Mouse (Mus musculus) MEL (cell line): ENCODE data around the gene Gltp. TPM values are rescaled to one million over a fixed set of nuclear protein-coding genes. Genes with fewer than 3 reads are reported as not detected.

Experiments
- DNase-seq: peaks from one replicate; pipeline ENCODE4 v3.0.0; 2011; ENCODE audit warnings: low read depth, low spot score
- H3K27ac ChIP-seq: 2 replicates; pipeline ENCODE4 v1.5.1; 2012; ENCODE audit warnings: low read depth, mild to moderate bottlenecking, control low read depth, low read length, moderate library complexity; ENCODE audit not compliant: control insufficient read depth
- H3K27me3 ChIP-seq, 2 experiments: fragments of 150-350 bp in 1 of 2; sonication (generic) in 1 of 2; 2 replicates each; pipeline ENCODE4 v1.6.1; 2012; ENCODE audit warnings: low read length in 2 of 2, mild to moderate bottlenecking in 2 of 2, improper control_type of control experiment in 1 of 2, moderate library complexity in 1 of 2; ENCODE audit not compliant: insufficient read depth in 2 of 2, control insufficient read depth in 1 of 2
- H3K36me3 ChIP-seq, 2 experiments: 2 replicates each; pipeline ENCODE4 v1.6.1; 2012 to 2014; ENCODE audit warnings: low read length in 2 of 2, improper control_type of control experiment in 1 of 2, inconsistent platforms in 1 of 2, mild to moderate bottlenecking in 1 of 2; ENCODE audit not compliant: insufficient read depth in 2 of 2, control insufficient read depth in 1 of 2
- H3K4me1 ChIP-seq, 2 experiments: fragments of 150-350 bp in 1 of 2; sonication (generic) in 1 of 2; 2 replicates each; pipeline ENCODE4 v1.6.1; 2012; ENCODE audit warnings: low read length in 2 of 2, improper control_type of control experiment in 1 of 2, mild to moderate bottlenecking in 1 of 2; ENCODE audit not compliant: insufficient read depth in 2 of 2, control insufficient read depth in 1 of 2
- H3K4me3 ChIP-seq, 2 experiments: fragments of 150-350 bp in 1 of 2; sonication (generic) in 1 of 2; 2 replicates each; pipeline ENCODE4 v1.5.1; 2012; ENCODE audit warnings: low read depth in 2 of 2, low read length in 2 of 2, mild to moderate bottlenecking in 2 of 2, moderate library complexity in 2 of 2, control low read depth in 1 of 2, improper control_type of control experiment in 1 of 2; ENCODE audit not compliant: control insufficient read depth in 1 of 2, insufficient read depth in 1 of 2
- H3K79me2 ChIP-seq: 2 replicates; pipeline ENCODE4 v1.6.1; 2012; ENCODE audit warnings: mild to moderate bottlenecking, low read length, moderate library complexity; ENCODE audit not compliant: control insufficient read depth, poor library complexity, insufficient read depth
- H3K9ac ChIP-seq: 2 replicates; pipeline ENCODE4 v1.6.1; 2012; ENCODE audit warnings: low read depth, mild to moderate bottlenecking, control low read depth, low read length, moderate library complexity; ENCODE audit not compliant: control insufficient read depth, poor library complexity, severe bottlenecking
- H3K9me3 ChIP-seq: fragments of 150-350 bp; sonication (generic); replicated peaks from 2 replicates; pipeline ENCODE4 v1.6.1; 2012; ENCODE audit warnings: mild to moderate bottlenecking, low read length, improper control_type of control experiment, moderate library complexity; ENCODE audit not compliant: insufficient read depth
- BHLHE40 ChIP-seq: IDR thresholded peaks from 2 replicates; pipeline ENCODE4 v1.6.1; 2012; ENCODE audit warnings: low read depth, mild to moderate bottlenecking, inconsistent platforms, low read length, improper control_type of control experiment, borderline replicate concordance
- CTCF ChIP-seq, 3 experiments: IDR thresholded peaks in 2 of 3; conservative IDR thresholded peaks in 1 of 3; 2 replicates each; pipeline ENCODE4 v1.5.1; 2011 to 2012; ENCODE audit warnings: low read length in 3 of 3, low read depth in 2 of 3, mild to moderate bottlenecking in 2 of 3, improper control_type of control experiment in 1 of 3, inconsistent platforms in 1 of 3, mixed read lengths in 1 of 3, moderate library complexity in 1 of 3; ENCODE audit not compliant: control insufficient read depth in 1 of 3, insufficient read depth in 1 of 3, poor library complexity in 1 of 3, severe bottlenecking in 1 of 3
- EP300 ChIP-seq, 2 experiments: IDR thresholded peaks; 2 replicates each; pipeline ENCODE4 v1.6.1; 2011; ENCODE audit warnings: improper control_type of control experiment in 2 of 2, low read length in 2 of 2, low read depth in 1 of 2, mild to moderate bottlenecking in 1 of 2
- ETS1 ChIP-seq: IDR thresholded peaks from 2 replicates; pipeline ENCODE4 v1.6.1; 2012; ENCODE audit warnings: low read depth, mild to moderate bottlenecking, inconsistent platforms, low read length, improper control_type of control experiment, moderate library complexity
- GABPA ChIP-seq: IDR thresholded peaks from 2 replicates; pipeline ENCODE4 v1.6.1; 2012; ENCODE audit warnings: low read depth, mild to moderate bottlenecking, inconsistent platforms, low read length, improper control_type of control experiment, moderate library complexity
- HCFC1 ChIP-seq: IDR thresholded peaks from 2 replicates; pipeline ENCODE4 v1.6.1; 2012; ENCODE audit warnings: low read depth, mild to moderate bottlenecking, inconsistent platforms, low read length, improper control_type of control experiment, moderate library complexity
- JUND ChIP-seq: IDR thresholded peaks from 2 replicates; pipeline ENCODE4 v1.6.1; 2011; ENCODE audit warnings: low read depth, mild to moderate bottlenecking, improper control_type of control experiment, low read length
- MXI1 ChIP-seq: IDR thresholded peaks from 2 replicates; pipeline ENCODE4 v1.6.1; 2011; ENCODE audit warnings: mild to moderate bottlenecking, low read depth, low read length, improper control_type of control experiment
- MYB ChIP-seq: IDR thresholded peaks from 2 replicates; pipeline ENCODE4 v1.6.1; 2011; ENCODE audit warnings: mild to moderate bottlenecking, low read depth, low read length, improper control_type of control experiment
- NELFE ChIP-seq: IDR thresholded peaks from 2 replicates; pipeline ENCODE4 v1.6.1; 2011; ENCODE audit warnings: low read depth, low read length, improper control_type of control experiment
- NRF1 ChIP-seq: IDR thresholded peaks from 2 replicates; pipeline ENCODE4 v1.6.1; 2014; ENCODE audit warnings: low read depth, mild to moderate bottlenecking, inconsistent platforms, low read length, improper control_type of control experiment, moderate library complexity; ENCODE audit not compliant: poor library complexity, insufficient read depth, severe bottlenecking
- POLR2A ChIP-seq, 2 experiments: IDR thresholded peaks; 2 replicates each; pipeline ENCODE4 v1.6.1; 2011 to 2012; ENCODE audit warnings: low read length in 2 of 2, mild to moderate bottlenecking in 2 of 2, control low read depth in 1 of 2, improper control_type of control experiment in 1 of 2, low read depth in 1 of 2, moderate library complexity in 1 of 2; ENCODE audit not compliant: control insufficient read depth in 1 of 2, insufficient read depth in 1 of 2, poor library complexity in 1 of 2
- POLR2AphosphoS2 ChIP-seq: IDR thresholded peaks from 2 replicates; pipeline ENCODE4 v1.6.1; 2011; ENCODE audit warnings: low read length, improper control_type of control experiment
- POLR2AphosphoS5 ChIP-seq: IDR thresholded peaks from 2 replicates; pipeline ENCODE4 v1.6.1; 2012; ENCODE audit warnings: low read depth, borderline replicate concordance, mild to moderate bottlenecking, inconsistent platforms, low read length, moderate library complexity, mixed read lengths
- RAD21 ChIP-seq: IDR thresholded peaks from 2 replicates; pipeline ENCODE4 v1.6.1; 2011; ENCODE audit warnings: mild to moderate bottlenecking, low read depth, low read length, improper control_type of control experiment
- SIN3A ChIP-seq: IDR thresholded peaks from 2 replicates; pipeline ENCODE4 v1.6.1; 2012; ENCODE audit warnings: low read length, improper control_type of control experiment, inconsistent platforms
- SMC3 ChIP-seq: IDR thresholded peaks from 2 replicates; pipeline ENCODE4 v1.6.1; 2011; ENCODE audit warnings: low read depth, low read length, improper control_type of control experiment
- TBP ChIP-seq: IDR thresholded peaks from 2 replicates; pipeline ENCODE4 v1.8.0; 2011; ENCODE audit warnings: low read depth, low read length, improper control_type of control experiment
- USF2 ChIP-seq, 2 experiments: IDR thresholded peaks; 2 replicates each; pipeline ENCODE4 v1.6.1; 2011 to 2012; ENCODE audit warnings: improper control_type of control experiment in 2 of 2, low read length in 2 of 2, borderline replicate concordance in 1 of 2, inconsistent platforms in 1 of 2, low read depth in 1 of 2, mild to moderate bottlenecking in 1 of 2; ENCODE audit not compliant: insufficient read depth in 1 of 2
- ZC3H11A ChIP-seq: IDR thresholded peaks from 2 replicates; pipeline ENCODE4 v1.6.1; 2012; ENCODE audit warnings: low read depth, mild to moderate bottlenecking, inconsistent platforms, low read length, improper control_type of control experiment
- ZKSCAN1 ChIP-seq: IDR thresholded peaks from 2 replicates; pipeline ENCODE4 v1.6.1; 2012; ENCODE audit warnings: low read depth, mild to moderate bottlenecking, inconsistent platforms, low read length, improper control_type of control experiment, moderate library complexity
- polyA plus RNA-seq, 2 experiments: library from polyadenylated mRNA; stranded (reverse) in 1 of 2; unstranded in 1 of 2; fragments of >175 nt in 1 of 2; fragments of >200 nt in 1 of 2; gene quantifications; 2 replicates each; pipeline versions ENCODE4 v1.2.1 to v1.2.4; 2012; ENCODE audit warnings: low replicate concordance in 2 of 2, low read depth in 1 of 2; ENCODE audit not compliant: insufficient read length in 2 of 2, insufficient read depth in 1 of 2, missing spikeins in 1 of 2
- total RNA-seq: library from RNA; depleted of rRNA; stranded (reverse); fragments of 300-350 nt; gene quantifications from 2 replicates; pipeline ENCODE4 v1.2.3, GENCODE M21; 2012

Gene Gltp
- total and polyA plus RNA-seq, 3 experiments, result 18.8 to 211 (median 67.2) TPM

- Histone ChIP-seq H3K79me2 (no peaks in the 10 kb centered on the region), H3K36me3 (no peaks in the 10 kb centered on the region), H3K27ac (no peak overlapping the region), H3K4me1 (no peaks in the 10 kb centered on the region; a peak in 1 of 4 replicates), H3K9ac (no peak overlapping the region), H3K9me3 (no peaks in the 10 kb centered on the region), H3K27me3 (no peaks in the 10 kb centered on the region), H3K4me3 (no peak overlapping the region)
- TF ChIP-seq MYB (no peak), SIN3A (no peak), JUND (no peak), BHLHE40 (no peak), MXI1 (no peak), POLR2AphosphoS2 (no peak), ZC3H11A (no peak), EP300 (IDR thresholded peaks at IDR 0.05; ENCODE audit: low read depth in 1 of 2, low read length in 2 of 2) (no peak), GABPA (no peak), TBP (no peak), POLR2AphosphoS5 (no peak), NRF1 (no peak), RAD21 (no peak), ZKSCAN1 (no peak), POLR2A (IDR thresholded peaks at IDR 0.05; ENCODE audit: control insufficient read depth in 1 of 2, insufficient read depth in 1 of 2, low read depth in 1 of 2, low read length in 2 of 2, poor library complexity in 1 of 2) (no peak), USF2 (IDR thresholded peaks at IDR 0.05; ENCODE audit: borderline replicate concordance in 1 of 2, insufficient read depth in 1 of 2, low read depth in 1 of 2, low read length in 2 of 2) (no peak)
- DNase-seq, result no peak
These were observed 54.7 kb downstream of the Gltp start for GRCm38 (mm10) chr5:114636091-114636490.

GRCm38 (mm10) chr5:114631336-114631735, 59.4 kb downstream of the Gltp start:
- no peaks in the 10 kb centered on the region for H3K4me1 ChIP-seq
- no peak overlapping the region for H3K27ac ChIP-seq
- H3K9ac ChIP-seq, result no peak overlapping the region
- H3K27me3 ChIP-seq, result no peaks in the 10 kb centered on the region
- DNase-seq, result peak; percentile 63
- H3K4me3 ChIP-seq, result no peak overlapping the region
- H3K36me3 ChIP-seq, result no peaks in the 10 kb centered on the region
- no peaks in the 10 kb centered on the region for H3K79me2 ChIP-seq
- no peaks in the 10 kb centered on the region for H3K9me3 ChIP-seq
- TF ChIP-seq BHLHE40, result no peak
- TF ChIP-seq HCFC1, result no peak
- no peak for TF ChIP-seq ETS1
- TF ChIP-seq CTCF (IDR thresholded peaks at IDR 0.05 in 2 of 3, conservative IDR thresholded peaks at IDR 0.05 in 1 of 3; ENCODE audit: control insufficient read depth in 1 of 3, insufficient read depth in 1 of 3, low read depth in 2 of 3, low read length in 3 of 3, poor library complexity in 1 of 3, severe bottlenecking in 1 of 3), result peak; percentile 58 to 65 (median 60)
- TF ChIP-seq SMC3, result peak; percentile 49
- TF ChIP-seq POLR2AphosphoS2, result no peak
- peak; percentile 32 for TF ChIP-seq RAD21
- TF ChIP-seq NELFE, result no peak
